Mouse (Mus musculus): ENCODE data around the gene Tmem181a. TPM values are rescaled to one million over a fixed set of nuclear protein-coding genes. Genes with fewer than 3 reads are reported as not detected.
"Not testable (repeated sequence)": the region's sequence is repeated elsewhere in the genome, so short reads cannot be mapped to it uniquely, and the experiment has no call there.

Tmem181a gene
- total RNA-seq, 2 experiments from 2014 or later = 8.9 to 9.7 TPM

DNA sequence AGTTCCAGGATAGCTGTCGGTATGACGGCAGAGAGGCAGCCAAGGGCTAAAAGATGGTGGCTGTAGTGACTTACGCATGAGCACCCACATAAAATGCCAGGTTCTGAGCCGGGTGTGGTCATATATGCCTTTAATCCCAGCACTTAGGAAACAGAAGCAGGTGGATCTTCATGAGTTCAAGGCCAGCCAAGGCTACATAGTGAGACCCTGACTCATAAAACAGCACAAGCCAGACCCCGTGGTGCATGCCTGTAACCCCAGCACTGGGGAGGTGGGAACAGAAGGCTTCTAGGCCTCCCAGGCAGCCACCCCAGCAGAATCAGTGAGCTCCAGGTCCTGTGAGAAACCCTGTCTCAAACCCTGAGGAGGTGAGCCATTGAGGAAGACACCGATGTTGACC, 48.2 kb downstream of the Tmem181a start:
- intact Hi-C loops (cut with DNase I); DNase-seq: not testable (repeated sequence)

DNA sequence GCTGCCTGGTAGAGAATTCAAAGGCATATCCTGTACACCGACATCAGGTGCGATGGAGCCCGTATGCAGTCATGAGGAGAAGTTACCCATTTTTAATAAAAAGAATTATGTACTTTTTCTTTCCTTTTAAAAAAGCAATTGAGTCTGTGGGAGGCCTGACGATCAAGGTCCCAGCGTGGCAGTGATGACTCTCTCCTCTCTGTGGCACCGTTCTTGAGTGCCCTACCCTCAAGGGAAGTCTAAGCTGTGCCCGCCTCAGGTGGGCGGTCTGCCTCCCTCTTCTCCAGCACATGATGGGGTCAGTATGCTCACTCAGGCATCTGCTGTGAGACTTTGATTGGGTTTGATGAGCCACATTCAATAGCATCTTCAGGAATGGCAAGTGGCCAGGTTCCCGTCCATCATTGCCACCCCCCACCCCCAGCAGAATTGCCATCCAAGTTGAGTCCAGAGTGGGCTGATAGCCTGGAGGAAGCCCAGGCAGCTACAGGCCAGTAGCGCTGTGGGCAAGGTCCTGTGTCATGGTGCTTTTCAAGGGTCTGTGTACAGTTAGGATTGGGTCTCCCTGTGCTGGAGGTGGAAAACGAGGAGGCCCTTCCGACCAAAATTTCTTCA, 49.1 kb downstream of the Tmem181a start:
- intact Hi-C loops (cut with DNase I); DNase-seq: not testable (repeated sequence)

DNA sequence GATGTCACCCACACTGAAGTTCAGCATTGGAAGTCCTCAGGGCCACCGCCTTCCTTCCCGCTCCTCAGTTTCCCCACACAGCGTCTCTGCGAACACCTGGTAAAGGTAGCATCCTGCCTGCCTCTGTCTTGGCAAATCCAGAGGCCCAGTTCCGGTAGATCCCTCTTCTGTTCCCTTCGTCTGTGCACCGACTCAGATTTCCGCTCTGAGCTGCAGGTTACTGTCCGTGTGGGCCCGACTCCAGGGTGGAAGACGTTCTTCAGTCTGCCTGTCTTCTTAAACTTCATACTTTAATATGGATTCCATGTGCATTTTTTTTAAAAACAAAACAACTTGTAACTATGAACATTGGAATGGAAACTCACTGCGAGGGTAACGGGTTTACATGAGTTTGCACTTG, 49.8 kb downstream of the Tmem181a start:
- intact Hi-C loops (cut with DNase I); DNase-seq: not testable (repeated sequence)

DNA sequence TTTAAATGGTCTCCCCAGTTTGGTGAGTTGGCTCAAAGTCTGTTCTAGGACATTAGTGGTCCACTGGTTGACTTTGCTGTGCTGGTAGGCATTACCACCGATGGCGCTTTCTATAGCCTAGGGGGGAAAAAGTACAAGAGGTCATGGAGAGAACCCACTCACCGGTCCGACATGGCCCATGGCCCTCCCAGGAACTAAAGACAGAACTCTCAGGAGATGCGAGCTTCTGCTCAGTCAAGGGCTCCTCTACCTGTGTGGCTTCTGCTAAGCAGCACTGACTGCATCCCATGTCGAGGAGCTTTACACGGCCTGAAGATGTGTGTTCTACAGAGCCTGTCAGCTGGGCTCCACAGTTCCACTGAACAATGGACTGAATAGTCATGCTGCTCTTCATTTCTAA, 55.1 kb downstream of the Tmem181a start:
- DNase-seq; intact Hi-C loops (cut with DNase I): not testable (repeated sequence)

DNA sequence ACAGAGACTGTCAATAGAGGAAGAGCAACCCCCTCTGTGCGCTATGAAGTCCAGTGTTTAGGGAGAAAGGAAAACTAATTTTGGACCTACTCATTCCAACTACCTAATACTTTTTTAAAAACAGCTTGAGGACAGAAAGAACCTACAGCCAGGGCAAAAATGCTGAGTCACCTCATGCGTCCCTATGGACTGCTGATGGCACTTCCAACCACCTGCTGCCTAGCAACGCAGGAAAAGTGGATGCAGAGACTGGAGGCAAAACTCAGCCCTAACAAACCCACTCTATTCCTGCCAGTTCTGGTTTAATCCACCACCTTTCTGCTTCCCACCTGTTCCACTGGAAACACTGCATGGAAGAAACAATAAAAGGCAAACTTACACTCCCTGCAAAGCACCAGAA, 56.1 kb downstream of the Tmem181a start:
- DNase-seq; intact Hi-C loops (cut with DNase I): not testable (repeated sequence)

DNA sequence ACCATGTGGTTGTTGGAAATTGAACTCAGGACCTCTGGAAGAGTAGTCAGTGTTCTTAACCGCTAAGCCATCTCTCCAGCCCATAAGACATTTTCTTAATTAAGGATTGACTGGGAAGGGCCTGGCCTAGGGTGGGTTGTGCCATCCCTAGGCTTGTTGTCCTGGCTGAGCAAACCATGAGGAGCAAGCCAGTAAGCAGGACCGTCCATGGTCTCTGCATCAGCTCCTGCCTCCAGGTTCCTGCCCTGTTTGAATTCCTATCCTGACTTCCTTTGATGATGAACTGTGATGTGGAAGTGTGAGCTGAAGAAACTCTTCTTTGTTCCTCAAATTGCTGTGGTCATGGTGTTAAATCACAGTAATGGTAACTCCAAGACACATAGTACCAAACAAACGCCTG, 57.8 kb downstream of the Tmem181a start:
- DNase-seq; intact Hi-C loops (cut with DNase I): not testable (repeated sequence)

DNA sequence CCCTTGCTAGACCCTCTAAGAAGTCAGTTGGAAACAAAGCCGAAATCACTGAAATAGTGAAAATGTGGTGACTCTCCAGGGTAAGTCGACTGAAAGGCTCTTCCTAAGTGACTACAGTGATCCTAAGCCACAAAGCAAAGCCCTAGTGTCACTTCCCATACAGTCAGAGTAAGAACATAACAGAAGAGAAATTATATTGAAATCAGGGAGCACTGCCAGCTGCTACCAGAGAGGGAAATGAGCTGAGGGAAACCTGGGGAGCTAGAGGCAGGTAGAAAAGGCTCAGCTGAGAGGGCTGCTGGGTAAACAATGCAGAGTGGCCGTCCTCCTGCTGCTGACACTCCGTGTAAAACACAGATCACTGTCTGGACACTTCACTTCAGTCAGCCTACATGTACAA, 59.0 kb downstream of the Tmem181a start:
- intact Hi-C loops (cut with DNase I) = not testable (repeated sequence)
- DNase-seq = peak in 1 of 2 experiments; percentile 37

DNA sequence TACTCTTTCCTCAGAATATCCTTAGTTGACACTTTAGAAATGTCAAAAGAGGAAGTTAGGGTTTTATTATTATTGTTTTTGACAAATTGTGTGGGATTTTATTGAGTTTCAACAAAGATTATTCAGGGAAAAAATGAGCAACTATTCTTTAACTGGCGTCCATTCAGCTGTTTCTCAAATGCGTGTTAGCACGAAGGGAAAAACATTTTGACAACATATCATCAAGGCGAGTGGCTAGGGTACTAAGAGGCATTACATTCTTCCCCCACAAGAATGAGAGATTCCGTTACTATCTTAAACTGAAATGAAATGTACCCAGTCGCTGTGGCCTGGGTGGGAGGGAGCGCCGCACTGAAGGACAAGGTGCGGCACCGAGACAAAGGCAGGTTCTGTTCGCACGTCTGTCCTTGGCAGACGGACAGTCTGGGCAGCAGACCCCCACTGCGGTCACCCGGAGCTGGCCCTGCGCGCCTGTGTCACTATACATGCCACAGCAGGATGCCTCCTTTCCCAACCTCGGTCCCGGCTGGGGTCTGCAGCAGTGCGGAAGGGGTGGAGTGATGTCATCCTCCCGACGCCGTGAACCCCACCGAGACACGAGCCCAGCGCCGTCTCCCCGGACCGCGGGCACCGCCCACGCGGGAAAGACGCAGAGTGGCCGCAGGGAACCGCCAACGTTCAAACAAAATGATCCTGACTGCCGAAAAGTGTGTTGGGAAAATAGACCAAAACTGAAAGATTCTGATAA, 59.9 kb downstream of the Tmem181a start:
- intact Hi-C loops (cut with DNase I) = not testable (repeated sequence)
- DNase-seq = peak; percentile 58 to 66

DNA sequence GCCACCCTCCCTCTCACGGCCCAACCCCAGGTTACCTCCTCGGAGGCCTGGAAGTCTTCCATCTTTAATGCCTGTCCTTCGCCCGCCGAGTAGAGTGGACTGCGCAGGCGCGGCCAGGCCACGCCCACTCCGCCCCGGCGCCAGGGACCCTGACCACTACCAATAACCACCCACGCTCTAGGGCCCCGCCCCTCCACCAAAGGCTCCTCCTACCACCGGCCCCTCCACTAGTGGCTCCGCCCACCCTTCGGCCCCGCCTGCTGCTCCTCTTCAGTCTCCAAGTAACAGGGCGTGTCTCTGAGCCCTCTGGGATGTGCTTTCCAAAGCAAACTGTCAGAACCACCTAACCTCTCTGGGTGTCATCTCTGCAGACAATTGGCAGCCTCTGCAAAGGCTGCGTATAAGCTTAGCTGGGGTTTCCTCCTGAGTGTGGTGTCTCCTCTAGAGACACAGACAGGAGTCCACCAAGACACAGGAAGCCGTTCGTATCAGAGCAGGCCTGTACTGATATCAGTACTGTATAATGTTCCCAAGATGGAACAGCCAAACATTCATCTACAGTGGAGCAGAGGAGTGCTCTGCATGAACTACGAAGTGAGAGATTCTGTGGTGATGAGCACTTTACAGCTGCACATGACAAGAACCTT, 60.8 kb downstream of the Tmem181a start, which contains the start of gene Dynlt1a:
TSS of gene Dynlt1a (minus strand) at position 162 of the 647 bp plus-strand sequence.
- peak; percentile 97 to 99 for DNase-seq
- intact Hi-C loops (cut with DNase I) = not testable (repeated sequence)

DNA sequence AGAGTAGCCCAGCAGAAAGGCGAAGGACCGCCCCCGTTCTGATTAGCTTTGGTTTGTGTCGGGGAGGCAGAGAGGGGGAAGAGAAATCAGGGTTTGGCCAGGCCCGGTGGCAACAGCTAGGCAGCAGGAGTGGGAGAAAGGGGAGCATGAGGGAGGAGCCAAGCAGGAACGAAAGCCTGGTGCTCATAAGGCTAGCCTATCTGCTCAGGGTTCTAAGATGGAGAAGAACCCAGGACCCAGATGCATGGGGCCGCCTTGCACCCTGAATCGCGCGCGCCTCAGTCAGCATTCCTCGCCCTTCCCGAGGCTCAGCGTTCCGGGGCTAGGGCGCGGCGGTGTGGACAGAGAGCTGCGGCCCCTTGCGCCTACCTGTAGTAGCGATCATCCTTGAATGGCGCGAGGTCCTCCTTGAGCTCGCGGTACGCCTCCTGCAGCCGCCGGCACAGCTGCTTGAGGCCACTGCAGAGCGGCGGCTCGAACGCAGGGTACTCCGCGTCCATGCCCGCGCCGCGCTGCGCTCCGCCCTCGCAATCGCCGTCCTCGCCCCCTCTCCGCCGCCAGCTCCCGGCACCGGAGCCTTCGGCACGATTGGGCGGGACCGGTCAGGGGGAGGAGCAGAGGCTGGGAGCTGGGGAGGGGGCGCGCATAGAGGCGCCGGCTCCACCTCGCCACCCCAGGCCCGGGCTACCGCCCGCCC, 64.6 kb downstream of the Tmem181a start:
- DNase-seq; intact Hi-C loops (cut with DNase I): not testable (repeated sequence)

DNA sequence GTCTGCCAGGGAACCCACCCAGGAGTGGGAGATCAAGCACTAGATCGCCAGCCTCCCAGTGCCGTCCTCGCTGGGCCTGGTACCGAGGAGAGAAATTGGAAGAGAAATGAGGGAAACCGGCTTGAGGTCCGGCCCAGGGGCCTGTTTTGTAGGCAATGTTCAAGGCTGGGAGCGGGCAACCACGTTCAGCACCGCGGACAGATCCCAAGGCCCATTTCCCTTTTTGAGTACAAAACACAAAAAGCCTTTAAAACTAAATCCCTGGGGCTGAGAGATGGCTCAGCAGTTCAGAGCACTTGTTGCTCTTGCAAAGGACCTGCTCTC, 65.1 kb downstream of the Tmem181a start:
- DNase-seq; intact Hi-C loops (cut with DNase I): not testable (repeated sequence)

DNA sequence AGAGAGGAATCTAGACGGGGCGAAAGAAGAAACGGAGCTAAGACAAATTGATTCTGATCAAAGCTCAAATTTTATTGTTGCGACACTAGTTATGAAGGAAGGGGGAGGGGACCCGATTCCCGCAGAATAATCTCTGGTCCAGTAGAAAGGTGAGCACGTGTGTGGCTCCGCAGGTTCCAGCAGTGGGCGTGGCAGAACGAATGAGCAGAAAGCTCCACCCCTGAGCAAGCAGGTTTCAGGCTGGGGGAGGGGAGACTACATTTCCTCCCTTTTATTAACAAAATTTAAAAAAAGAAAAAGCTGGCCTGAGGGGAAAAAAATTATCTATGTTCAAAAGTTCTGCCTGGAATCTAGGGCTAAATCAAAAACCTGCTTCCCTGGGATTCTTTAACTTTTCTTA, 68.4 kb downstream of the Tmem181a start:
- DNase-seq = not testable (repeated sequence)

DNA sequence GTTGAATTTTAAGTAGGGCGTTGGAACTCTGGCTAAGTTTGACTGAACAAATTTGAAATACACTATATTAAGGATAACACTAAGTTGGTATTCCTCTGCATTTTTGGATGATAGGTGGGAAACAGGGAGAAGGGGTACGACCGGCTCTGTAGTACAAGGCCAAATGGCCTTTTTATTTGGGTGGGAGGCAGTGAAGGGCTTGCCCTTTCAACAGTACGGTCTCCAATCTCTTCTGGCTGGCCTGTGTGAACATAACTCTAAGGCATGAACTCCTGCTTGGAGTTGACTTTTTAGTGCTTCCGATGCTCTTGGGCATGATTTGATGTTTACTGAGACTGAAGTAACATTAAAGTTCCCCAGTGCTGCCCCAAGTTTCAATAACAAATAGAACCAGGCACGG, 68.9 kb downstream of the Tmem181a start:
- intact Hi-C loops (cut with DNase I) = not testable (repeated sequence)

More for the DNA sequence above, 68.4 kb downstream of the Tmem181a start:
- intact Hi-C loops (cut with DNase I) = not testable (repeated sequence)

DNA sequence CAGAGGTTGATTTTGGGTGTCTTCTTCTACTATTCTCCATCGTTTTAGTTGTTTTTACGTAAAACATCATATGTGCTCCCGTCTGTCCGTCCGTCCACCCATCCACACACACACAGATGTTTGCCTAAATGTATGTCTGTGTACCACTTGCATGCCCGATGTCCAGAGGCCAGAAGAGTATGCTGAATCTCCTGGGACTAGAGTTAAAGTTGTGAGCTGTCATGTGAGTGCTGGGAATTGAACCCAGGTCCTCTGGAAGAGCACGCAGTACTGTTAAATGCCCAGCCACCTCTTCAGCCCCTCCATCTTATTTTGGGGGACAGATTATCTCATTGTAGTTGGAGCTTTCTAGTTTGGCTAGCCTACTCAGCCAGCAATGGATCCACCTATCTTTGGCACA, 70.9 kb downstream of the Tmem181a start:
- not testable (repeated sequence) for DNase-seq

More for the DNA sequence above, 68.9 kb downstream of the Tmem181a start:
- not testable (repeated sequence) for DNase-seq

DNA sequence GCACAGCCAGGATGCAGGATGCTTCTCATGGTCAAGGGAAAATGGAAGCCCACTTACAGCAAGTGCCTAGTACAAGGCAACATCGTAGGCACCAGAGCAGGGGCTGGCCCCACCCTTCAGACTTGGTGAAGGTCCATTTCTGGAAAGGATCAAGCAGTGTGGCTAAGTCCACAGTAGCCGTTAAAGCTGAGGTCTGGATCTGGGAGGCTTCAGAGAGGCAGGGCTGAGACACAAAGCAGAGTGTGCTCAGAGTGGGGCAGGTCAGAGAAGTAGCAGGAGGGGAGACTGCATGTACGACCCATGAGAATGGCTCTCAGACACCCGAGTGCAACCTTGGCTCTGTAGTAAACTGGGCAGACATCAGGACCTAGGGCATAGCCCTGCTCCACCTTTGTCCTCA, 72.3 kb downstream of the Tmem181a start:
- intact Hi-C loops (cut with DNase I) = not testable (repeated sequence)

More for the DNA sequence above, 70.9 kb downstream of the Tmem181a start:
- intact Hi-C loops (cut with DNase I) = not testable (repeated sequence)

DNA sequence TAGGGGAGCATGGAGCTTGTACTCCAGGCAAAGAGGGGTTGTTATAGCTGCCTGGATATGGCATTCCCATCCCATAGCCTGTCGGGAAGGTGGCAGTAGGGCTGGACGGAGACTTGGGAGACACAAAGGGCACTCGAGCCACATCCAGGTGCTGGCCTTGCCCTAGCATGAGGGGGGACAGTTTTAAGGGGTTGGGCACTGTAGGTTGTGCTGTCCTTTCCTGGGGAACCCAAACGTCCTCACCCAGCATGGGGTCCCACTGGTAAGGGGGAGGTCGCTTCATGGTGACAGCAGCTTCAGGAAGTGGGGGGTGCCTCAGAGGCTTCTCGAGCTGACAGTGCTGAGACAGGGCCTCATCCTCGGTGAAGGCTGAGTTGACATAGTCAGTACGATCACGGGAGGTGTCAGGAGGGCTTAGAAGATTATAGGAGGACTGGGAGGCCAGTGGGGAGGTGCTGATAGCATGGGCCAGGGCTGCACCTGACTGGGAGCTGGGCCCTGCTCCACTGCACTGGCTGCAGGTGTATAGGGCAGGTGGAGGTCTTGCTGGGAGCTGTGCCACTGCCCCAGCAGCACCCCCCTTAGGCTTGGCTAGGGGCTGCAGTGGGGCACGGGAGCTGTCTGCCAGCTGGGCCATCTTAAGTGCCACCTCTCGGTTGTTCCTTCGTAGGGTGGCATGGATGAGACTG, 86.1 kb downstream of the Tmem181a start:
- DNase-seq; intact Hi-C loops (cut with DNase I): not testable (repeated sequence)

More for the DNA sequence above, 72.3 kb downstream of the Tmem181a start:
- not testable (repeated sequence) for DNase-seq

DNA sequence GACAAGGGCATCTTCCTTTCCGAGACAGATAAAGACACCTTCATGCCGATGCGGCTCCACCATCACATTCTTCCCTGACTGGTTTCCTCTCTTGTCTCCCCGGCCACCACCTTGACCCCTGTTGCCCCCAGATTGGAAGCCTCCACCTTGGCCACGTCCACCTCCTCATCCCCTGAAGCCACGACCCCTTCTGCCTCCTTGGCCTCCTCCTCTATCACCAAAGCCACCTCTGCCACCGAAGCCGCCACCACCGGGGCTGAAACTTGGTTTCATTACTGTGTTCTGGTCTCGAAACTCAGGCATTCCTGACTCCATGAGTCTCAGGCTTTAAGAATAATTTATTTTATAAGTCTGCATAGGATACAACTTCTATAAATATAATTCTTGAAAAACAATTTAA, 98.6 kb downstream of the Tmem181a start:
- DNase-seq; intact Hi-C loops (cut with DNase I): not testable (repeated sequence)

Data from heart, postnatal 36 days (tissue).